Mouse (Mus musculus): ENCODE measurements at regions not wholly inside any gene's neighbourhood (a gene's known extent, or its start where the extent isn't known, plus 50 kb on each side); places are given as distances from the start of the nearest gene placed in this dataset.

- in situ Hi-C loops (cut with MboI, MseI), result no loop called here
Observed at GRCm38 (mm10) chr2:72541246-72541645, 65.3 kb downstream of the Cdca7 start.

GRCm38 (mm10) chr2:72545453-72545852 lies 69.5 kb downstream of the Cdca7 start:
- in situ Hi-C loops (cut with MboI, MseI), result no loop called here

- in situ Hi-C loops (cut with MboI, MseI), result no loop called here
Observed at GRCm38 (mm10) chr2:72546476-72546875, 70.5 kb downstream of the Cdca7 start.

DNA sequence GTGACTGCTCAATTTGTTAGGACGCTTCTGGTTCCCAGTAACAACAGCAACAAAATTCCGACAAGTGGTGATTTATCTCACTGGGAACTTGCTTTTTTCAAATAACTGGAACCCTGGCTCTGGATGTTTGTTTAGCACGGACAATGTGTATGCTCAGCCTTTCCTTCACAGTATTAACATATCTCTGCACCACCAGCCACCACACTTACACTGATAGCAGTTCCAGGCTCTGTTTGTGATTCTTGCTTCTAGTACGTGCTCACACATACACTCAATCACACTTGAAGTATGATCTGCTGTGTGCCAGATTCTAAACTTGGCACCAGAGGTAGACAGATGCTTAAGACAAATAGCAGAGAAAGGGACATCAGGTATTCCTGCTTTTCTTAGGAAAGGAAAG lies 71.0 kb downstream of the Cdca7 start:
- in situ Hi-C loops (cut with MboI, MseI), result no loop called here

GRCm38 (mm10) chr2:72551268-72551667 lies 75.3 kb downstream of the Cdca7 start:
- in situ Hi-C loops (cut with MboI, MseI), result no loop called here

DNA sequence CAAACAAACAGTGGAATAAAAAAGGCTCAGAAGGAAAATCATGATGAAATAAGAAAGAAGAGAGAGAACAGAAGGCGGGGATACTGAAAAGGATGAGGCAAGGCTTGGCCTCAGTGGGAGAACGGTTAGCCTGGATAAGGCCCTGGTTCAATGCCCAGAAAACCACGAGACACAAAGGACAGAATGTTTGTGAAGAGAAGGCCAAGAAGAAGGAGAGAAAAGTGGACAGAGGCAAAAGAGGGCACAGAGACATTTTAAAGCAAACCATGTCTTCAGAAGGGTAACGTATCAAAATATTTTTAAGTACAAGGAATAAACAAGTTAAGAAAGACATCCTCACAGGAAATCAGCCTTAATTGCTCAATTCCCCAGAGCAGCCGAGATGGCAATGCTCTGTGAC lies 78.6 kb downstream of the Cdca7 start:
- in situ Hi-C loops (cut with MboI, MseI), result no loop called here

GRCm38 (mm10) chr2:72555116-72555515 lies 79.2 kb downstream of the Cdca7 start:
- in situ Hi-C loops (cut with MboI, MseI), result no loop called here

DNA sequence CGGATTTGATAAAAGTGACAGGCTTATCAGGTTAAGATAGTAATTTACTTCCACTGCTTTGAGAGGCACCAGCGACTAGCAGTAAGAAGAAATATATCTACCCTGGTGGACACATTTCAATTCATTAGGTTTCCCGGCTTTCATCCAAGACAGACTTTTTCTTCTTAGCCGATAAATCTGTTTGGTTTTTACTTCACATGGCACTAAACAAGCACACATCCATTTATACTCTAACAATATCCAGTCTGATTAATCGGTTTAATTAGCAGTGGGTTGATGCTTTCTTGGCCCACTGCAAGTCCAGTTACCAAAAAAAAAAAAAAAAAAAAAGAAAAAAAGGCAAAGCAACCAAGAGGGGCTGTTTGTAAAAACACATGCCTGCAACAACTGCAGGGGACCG lies 79.6 kb downstream of the Cdca7 start:
- in situ Hi-C loops (cut with MboI, MseI), result no loop called here

DNA sequence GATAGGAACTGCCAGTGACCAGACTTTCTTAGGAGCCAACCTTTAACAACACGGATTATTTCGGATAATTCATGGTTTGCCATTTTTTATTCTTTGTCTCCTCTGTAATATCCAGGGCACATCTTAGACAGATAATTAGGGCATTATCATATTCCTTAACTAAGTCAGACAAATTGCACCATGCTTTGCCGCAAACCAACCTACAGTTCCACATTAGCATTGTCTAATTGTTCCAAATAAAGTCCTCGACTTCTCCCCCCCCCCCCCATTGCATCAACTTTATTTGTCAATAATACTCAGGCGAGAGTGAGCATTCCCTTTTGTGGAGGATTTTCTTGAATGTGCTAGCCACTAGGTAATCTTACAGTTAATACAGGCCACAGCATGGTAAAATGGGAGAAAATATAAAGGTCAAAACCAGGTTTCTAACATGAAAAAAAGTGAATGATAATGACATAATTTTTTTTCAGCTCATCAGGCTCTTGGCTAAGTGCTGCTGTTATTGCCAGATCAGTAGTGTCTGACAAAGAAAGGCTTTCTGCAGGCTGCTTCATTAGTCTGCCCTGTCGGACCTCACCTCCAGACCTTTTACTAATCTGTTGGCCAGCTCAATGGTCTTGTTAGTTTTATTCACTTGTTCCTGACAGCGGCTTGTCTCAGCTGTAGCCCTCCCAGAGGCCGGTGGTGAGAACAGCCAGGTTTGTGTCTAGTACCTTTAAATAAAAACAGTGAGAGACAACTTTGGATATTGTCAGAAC lies 80.3 kb downstream of the Cdca7 start:
- in situ Hi-C loops (cut with MboI, MseI), result no loop called here

DNA sequence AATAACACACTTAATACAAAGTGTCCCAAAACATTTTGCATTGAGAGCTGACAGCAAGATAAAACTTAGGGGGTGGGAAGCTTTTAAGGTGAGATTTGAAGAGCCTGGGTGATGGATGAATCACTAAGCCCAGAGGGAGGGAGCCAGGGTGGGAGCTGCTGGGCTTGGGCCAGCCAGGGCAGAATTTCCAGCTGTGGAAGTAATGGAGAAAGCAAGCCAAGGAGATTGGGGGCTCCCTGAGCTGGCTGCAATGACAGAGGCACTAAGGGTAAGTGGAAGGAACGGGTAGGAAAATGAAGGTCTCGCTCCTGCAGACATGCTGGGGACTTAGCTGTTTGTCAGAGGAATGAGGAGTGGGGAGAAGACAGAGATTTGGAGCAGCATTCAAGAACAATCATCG lies 81.2 kb downstream of the Cdca7 start:
- in situ Hi-C loops (cut with MboI, MseI), result no loop called here

- in situ Hi-C loops (cut with MboI, MseI), result no loop called here
Observed at GRCm38 (mm10) chr2:72557565-72558260, 81.8 kb downstream of the Cdca7 start.

- in situ Hi-C loops (cut with MboI, MseI), result no loop called here
Observed at GRCm38 (mm10) chr2:72561383-72561782, 85.4 kb downstream of the Cdca7 start.

DNA sequence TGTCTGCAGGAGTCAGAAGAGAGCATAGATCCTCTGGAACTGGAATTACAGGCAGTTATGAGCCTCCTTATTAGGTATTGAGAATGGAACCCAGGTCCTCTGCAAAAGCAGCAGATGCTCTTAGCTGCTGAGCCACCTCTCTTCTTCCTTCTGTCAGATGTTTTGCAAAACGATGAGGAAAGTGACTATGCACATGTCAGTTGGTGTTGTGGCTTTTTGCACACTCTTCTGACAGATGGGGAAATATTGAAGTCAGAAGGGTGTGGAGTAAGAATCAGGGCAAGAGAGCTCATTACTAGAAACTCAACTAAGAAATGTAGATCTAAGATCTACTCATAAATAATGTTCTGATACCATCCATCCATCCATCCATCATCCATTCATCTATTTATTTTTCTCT lies 102.4 kb downstream of the Cdca7 start:
- in situ Hi-C loops (cut with MboI, MseI), result no loop called here

GRCm38 (mm10) chr2:72581136-72581535 lies 105.2 kb downstream of the Cdca7 start:
- in situ Hi-C loops (cut with MboI, MseI), result no loop called here

DNA sequence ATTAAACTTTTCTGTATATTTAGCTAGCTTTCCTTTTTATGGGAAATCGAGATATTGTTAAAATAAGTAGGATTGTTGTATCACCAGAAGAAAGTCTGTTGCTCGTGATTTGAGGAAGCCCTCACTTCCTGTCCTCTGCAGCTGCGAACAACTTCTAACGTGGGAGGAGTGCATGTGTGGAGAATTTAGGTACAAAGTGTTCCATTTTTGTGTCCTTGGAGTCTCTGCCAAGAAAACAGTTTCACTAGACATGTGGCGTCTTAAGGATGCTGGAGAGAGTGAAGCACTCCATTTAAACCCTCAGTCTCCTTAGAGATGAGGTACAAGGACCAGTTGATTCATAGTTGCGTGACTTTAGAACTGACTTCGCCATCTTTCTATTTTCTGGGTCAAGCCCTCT lies 112.9 kb downstream of the Cdca7 start:
- in situ Hi-C loops (cut with MboI, MseI), result no loop called here

DNA sequence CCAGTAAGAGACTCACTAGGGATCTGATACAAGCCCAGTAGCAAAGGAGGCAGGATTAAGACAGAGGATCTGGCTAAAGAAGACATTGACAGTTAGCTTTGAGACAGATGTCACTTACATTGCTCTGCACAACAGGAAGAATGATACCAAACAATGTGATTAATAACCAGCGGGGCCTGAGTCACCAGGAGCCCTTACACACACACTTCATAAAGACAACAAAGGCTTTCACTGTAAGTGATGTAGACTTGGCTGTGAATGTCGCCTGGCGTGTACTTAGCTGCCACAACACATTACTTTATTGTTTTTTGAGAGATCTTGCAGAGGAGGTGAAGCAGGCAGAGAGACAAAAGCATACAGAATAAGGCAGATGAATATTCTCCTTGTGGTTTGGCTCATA lies 116.1 kb downstream of the Cdca7 start:
- in situ Hi-C loops (cut with MboI, MseI), result loop anchor here in 1 of 2 experiments (5.0 kb wide), 1 partner anchor 60 kb away; no protein-coding TSS in a partner anchor

GRCm38 (mm10) chr2:72596994-72597925 lies 121.3 kb downstream of the Cdca7 start:
- in situ Hi-C loops (cut with MboI, MseI), result no loop called here

DNA sequence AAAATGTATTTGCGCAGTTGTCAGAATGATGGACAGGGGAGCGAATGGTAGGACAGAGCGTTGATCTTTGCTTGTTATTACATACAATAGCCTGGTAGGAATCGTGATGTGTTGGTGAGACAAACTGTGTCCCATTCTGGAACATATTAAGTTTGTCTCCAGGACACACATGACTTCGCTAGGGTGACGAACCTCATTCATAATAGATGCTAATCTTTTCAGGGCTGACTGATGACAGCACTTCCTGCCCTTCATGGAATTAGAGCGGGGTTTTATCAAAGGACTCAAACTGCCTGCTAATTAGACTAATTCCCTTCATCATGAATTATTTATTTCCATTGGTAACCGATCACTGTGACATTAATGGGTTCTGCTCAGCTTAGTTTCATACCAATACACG lies 122.0 kb downstream of the Cdca7 start:
- in situ Hi-C loops (cut with MboI, MseI), result no loop called here

DNA sequence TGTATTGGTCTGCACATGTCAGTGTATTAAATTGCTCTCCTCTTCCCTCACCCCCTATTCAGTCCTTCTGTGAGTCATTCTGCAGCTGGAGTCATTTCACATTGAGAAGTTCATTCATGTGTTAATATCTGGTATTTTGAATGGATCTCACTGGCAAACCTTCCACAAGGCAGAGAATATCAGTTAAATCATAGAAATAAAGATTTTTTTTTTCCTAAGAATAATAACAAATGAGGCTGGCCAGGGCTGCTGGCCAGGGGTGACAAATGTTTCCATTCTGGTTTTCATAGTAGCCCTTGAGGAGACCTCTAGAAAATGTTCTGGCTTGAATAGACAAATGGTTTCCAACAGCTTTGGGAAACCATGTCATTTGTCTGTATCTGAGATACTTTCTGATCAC lies 124.8 kb downstream of the Cdca7 start:
- in situ Hi-C loops (cut with MboI, MseI), result no loop called here

GRCm38 (mm10) chr2:72602152-72602551 lies 126.2 kb downstream of the Cdca7 start:
- in situ Hi-C loops (cut with MboI, MseI), result no loop called here

DNA sequence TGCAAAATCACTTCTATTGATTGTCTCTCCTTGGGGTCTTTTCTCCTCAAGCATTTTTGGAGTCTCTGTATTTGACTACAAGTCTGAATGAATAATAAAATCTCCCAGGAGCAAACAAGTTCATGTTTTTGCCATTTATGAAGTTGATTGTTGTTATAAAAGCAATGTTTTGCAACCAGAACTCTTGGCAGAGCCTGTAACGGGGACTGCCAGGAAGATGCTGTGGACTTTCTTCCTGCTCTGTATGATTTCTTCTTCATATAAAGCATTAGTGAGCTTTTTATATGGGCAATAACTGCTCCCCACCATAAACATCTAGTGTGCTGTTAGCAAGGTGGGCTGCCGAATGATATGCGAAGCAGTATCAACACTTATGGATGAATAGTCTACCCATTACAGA lies 136.3 kb downstream of the Cdca7 start:
- in situ Hi-C loops (cut with MboI, MseI), result no loop called here

DNA sequence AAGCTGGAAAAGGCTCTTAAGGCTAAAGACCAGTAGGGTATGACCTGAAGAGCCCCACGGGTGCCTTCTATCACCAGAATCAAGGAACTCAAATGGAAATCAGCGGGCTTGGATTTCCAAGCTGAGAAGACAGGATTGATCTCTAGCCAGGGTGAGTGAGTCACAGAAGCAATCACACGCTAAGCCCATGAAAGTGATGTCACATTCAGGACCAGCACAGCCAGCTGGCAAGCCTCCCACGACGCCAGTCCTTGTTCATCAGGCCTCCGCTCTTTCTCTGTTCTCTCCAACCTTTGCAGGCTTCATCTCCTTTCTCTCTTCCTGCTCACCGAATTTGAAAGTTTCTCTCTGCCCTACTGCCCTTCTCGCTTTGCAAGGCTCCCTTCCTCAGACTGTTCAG lies 138.3 kb downstream of the Cdca7 start:
- in situ Hi-C loops (cut with MboI, MseI), result no loop called here
